Mouse (Mus musculus): ENCODE data around the gene Gja4.
A peak's percentile ranks its signal among the peaks of the same experiment; 100 is the strongest.

The Gja4 gene

DNA sequence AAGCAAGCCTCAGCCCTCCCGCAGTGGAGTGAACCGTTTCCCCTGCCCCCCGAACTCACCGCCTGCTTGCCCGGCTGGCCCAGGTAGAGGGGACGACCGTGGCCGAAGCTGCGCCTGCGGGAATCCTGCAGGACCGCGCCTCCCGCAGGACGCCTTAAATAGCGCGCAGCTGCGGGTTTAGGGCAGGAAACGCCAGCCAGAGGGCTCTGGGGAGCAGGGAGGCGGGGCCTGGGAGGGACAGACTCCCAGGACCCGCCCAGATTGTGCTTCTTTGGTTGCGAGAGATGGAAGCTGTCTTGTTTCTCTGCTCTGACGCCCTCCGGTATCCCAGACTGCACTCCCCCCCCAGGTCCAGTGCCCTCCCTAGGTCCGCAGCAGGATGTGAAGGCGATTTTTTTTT, at the start of gene Gja4:
Gene Gja4 (minus strand): TSS at position 179 of the 400 bp plus-strand sequence.
- peak; percentile 61 for DNase-seq (ENCODE audit: low read depth)

DNA sequence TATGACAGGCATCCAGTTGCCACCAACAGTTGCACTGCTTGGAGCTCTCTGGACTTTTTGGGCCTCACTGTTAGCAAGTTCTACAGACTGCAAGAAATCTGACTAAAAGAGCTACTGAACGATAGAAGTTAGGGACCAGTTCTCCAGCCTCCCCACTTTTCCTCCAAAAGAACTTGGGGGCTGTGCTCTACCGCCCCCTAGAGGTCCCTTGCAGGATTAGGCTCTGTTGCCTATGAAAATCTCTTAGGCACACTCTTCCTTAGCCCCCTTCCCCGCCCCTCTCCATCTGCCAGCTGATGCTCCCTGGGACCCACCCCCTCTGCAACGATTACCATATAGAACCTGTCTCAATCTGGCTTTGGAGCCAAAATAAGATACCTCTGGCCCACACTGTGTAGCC, 49.5 kb upstream of the Gja4 start:
- DNase-seq (ENCODE audit: low read depth) = peak; percentile 74

DNA sequence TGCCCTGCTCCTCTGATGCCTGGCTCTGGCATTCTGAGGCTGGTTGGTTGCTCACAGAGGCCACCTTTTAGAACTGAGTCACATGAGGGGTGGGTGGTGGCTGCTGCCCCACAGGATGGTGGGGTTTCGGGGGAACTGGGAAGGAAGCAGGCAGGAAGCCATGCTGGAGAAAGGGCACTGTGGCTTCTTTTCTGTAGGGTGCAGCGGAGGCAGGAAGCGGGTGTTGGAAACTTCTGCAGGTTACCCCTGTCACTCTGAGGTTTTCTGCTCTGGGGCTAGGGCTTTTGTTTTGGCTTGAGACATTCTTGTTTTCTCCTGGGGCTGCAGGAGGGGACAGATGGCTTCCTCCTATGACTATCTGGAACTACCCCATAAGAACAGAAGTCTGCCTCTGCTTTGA, 48.7 kb upstream of the Gja4 start:
- DNase-seq (ENCODE audit: low read depth) = no peak

DNA sequence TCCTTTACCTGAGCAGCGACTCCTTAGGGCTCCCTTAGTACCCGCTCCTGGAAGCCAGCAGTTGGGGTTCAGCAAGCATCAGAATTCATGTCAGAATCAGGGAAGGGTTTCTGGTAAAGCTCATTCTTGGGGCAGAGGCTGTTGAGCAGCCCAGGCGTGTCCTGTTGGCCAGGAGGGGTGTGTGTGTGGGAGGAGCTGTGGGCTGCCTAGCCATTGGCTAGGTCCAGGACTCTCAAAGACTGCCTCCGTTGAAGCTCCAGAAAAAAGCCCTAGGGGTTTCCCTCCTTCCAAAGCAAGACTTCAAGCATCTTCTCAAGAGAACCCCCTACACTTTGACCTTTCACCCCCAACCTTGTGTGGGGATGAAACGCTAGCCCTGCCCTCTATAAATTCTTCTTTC, 44.2 kb upstream of the Gja4 start, which contains the start of gene Gjb5:
Gene Gjb5 (minus strand): TSS at position 164 of the 400 bp plus-strand sequence.
- DNase-seq (ENCODE audit: low read depth) = no peak

DNA sequence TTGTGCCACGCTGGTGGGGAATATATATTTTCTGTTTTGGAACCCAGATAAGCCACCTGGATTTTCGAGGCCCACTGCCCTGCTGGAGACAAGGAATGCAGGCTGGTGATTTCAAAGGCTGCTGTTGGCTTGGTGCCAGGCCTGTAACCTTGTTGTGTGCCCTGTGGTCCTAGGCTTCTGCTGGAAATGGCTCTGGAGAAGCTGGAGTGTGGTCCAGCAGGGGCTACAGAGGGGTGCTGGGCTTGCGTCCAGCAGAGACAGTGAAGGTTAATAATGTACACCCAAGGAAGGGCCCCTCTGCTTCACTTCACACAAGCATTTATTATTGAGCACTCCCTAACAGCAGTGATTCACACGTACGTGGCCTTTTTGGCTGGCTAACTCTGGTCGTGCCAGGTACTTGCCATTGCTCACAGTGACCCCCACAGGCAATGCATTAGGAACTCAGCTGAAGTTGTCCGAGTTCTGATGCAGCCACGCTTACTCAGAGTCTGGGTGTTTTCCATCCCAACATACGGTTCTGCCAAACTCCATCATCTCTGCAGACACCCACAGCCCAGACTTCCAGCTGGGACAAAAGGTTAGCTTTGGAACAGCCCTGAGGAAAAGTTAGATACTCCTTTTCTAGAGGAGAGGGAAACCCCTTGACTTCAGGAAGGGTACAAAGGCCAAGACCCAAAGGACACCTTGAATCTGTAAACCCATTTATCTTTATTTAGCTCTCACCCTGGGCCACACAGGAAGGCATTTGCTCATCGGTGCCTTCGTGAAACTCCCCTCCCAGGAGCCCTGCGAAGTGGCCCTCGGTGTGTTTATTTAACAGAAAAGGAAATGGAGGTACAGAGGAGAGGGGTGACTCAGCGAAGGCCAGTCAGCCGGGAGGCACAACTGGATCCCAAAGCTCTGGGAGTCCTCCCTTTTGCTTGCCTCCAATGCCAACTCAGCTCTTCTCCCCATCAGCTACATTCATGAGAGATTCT, 41.0 kb upstream of the Gja4 start:
- DNase-seq (ENCODE audit: low read depth) = peak; percentile 95

DNA sequence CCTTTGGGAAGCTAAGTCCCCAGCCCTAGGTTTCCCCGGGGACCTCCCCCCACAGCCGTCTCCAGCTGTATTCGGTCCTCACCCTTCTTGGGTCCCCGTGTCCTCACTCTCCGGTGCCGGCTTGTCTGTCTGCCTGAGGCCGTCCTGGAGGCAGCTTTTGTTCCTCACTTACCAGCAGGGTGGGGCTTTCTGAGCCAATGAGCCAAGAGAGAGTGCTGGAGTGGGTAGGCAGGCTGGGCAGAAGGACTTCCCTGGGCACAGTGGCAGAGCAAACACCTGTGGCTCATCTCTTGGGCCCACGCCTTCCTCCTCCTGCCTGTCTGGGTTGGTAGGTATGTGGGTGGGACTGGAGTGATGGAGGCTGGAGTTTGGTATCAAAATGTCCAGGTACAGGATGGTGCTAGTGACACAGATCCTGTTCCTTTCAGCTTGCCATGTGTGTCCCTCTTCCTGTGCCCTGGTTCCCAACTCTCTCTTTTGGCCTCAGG, 40.2 kb upstream of the Gja4 start, which contains the start of gene Gjb4:
Gene Gjb4 (minus strand): TSS at position 131 of the 488 bp plus-strand sequence.
- DNase-seq (ENCODE audit: low read depth) = peak; percentile 31

DNA sequence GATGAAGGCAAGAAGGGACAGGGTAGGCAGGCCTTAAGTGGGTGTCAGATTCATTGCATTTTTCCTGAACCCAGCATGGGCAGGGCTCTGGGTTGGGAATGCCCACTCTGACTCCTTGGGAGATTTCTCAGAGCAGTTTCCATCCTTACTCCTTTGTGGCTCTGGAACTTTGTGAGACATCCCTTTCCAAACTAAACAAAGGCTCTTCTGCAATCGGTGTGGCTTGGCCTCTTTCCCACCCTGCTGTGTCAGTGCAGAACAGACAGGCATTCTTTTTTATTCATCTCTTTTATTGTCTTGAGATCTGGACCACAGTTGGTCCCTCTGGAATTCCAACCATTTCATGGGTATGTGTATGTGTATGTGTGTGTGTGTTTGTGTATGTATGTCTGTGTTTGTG, 38.8 kb upstream of the Gja4 start:
- DNase-seq (ENCODE audit: low read depth) = peak; percentile 93

DNA sequence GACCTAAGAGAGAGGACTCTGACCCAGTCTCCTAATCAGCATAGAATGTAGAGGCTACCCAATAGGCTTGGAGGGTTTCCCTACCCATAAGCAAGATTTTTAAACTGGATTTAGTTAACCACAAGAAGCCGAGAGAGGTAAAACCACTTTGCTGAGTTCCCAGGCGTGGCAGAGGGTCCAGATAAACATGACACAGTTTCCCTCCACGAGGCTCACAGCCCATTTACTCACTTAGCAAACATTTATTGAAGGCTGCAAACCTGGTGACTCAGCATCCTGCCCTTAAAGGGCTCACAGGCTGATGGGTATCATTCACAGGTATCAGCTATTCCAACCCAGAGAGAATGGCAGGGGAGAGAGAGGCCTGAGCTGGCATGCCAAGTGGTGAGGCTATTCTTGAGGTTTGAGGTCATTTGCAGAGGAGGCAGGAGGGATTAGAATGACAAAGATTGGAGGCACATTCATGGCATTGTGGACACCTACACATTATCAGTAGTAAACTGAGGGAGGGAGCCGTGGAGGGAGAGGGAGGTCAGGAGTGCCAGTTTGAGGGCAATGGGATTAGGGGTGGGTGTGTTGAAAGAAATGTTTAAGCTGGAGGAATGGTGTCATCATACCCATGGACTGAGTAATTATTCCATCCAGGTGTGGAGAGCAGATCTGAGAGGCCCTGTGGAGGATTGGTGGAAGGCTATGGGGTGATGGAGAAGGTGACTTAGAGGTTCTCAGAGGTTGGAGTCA, 35.9 kb upstream of the Gja4 start:
- peak; percentile 58 for DNase-seq (ENCODE audit: low read depth)

DNA sequence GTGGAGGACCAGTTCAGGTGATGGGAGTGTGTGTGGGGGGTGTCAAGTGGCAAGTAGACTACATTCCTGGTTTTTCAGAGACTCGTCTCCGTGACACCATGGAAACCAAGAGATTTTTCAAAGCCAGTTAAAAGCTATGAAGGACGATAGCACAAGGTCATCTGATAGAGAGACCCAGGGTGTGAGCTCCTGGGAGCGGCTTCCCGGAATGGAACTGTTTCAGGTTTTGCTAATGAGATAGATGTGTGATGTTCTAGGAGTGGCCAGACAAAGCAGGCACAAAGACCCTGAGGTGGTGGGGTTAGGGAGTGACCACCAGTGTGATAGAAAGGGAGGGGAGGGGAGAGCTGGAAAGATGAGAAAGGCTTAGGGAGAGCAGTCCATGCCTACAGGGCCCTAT, 31.2 kb upstream of the Gja4 start:
- DNase-seq (ENCODE audit: low read depth) = no peak

DNA sequence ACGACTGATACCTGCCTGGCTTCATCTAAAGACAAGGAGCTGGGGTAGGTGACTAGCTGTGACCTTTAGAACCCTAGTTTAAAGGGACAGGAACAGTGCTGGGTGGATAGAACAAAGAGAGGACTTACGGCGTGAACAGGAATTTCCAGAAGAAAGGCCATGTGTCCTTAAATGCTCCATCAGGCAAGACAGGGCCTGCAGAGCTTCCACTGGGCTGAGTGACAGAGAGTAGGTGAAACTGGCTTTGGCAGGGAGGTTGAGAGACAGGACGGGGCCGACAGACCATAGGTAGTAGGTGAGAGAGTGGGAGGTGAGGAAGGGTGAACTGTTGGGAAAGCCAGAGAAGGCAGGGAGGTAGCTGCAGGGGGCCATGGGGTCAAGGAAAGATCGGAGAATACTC, 27.5 kb upstream of the Gja4 start:
- no peak for DNase-seq (ENCODE audit: low read depth)

DNA sequence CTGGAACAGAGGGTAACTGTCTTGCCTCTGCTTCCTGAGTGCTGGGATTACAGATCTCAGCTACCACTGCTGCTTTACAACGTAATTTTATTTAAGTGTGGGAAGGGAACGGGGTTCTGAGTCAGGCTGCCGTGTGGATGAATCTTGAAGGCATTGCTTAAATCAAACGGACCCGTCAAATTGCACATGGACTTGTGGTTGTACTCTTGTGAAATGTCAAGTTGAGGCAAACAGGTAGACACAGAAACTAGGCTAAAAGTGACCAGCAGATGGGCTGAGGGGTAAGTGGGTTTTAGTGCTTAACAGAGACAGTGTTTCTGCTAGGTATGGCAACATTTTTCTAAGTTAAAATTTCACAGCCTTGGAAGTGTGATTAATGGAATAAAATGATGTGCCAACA, 23.8 kb upstream of the Gja4 start:
- DNase-seq (ENCODE audit: low read depth) = no peak

DNA sequence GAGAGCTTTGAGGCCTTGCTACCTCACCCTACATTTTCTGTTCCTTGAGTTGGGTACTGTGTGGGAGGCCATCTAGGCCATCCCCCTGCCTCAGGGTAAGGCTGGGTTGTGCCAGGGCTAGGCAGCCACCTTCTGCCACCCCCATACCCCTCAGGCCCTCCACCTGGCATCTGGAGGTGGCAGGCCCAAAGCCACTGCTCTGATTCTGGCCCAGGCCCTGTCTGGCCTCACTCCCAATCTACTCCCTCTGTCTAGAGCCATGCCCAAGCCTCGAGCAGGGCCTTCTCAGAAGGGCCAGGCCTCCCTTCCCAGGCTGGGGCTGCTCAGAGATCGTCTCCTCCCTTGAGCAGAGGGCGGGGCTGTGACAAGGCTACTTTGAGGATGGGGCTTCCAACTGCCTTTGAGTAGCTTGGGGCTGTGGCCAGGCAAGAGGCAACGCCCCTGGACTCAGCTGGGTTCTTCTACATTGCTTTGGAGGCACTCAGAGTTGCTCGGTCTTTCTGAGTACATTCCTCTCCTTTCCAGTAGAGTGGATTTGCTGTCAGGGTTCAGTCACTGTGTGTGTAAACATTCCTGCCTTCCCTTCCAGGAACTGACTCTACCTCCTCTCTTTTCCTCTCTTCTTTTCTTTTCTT, 21.1 kb upstream of the Gja4 start:
- DNase-seq (ENCODE audit: low read depth) = peak; percentile 52

DNA sequence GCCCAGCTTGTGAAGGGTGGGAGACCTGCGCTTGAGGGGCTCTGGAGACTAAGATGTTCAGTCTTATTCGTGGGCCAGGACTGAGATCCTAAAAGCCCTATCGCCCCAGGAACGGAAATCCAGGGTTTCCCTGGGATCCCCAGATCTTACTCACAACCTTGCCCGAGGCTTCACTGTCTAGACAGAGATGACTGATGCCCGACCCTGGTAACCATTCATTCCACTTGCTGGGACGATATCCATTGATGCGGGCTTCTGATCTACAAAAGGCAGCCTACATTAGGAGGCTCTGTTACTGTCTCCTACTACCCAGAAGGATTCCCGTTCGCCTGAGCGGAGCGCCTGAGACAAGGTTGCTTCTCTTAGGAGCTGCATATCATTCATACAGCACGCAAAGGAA, 17.3 kb upstream of the Gja4 start:
- DNase-seq (ENCODE audit: low read depth) = peak; percentile 59

DNA sequence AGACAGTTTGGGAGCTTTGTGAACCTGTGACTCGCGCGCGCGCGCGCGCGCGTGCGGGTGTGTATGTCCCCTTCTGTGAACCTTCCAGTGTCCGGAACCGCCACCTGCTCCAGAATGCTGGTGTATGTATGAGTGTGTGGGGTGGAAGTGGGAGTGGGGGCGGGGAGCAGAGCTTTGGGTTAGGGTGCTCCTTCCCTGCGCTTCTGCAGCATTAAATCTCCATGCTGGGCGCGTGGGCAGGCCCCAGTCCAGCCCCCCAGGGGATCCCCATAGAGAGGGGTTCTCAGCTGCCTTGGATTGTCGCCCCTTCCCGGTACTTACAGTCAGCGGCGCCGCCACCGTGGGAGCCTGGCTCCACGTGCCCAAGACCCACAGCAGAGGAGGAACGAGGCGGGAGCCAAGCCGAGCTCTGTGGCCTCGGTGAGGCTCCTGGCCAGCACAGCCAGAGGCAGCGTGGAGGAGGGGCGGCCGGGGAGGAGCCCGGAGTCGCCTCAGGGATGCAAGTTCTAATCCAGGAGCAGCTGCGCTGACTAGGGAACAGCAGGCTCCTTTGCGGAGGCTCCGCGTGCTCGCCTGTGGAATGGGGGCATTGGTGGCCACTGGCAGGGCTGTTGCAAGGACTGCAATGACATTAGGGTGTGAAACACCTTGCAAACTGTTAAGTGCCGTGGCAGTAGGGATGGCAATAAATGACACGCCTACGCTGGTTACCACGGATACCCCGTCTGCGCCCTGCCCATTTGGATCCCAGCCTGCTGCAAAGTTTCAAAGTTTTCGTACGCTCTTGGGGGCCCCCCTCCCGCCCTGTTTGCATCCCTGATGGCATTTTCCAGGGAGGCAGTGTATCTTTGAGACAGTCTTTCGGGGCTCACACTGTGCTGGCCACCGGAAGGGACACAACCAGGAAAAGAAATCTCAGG, 16.6 kb upstream of the Gja4 start, which contains the start of gene Gjb3:
Gene Gjb3 (minus strand): TSS at position 664 of the 920 bp plus-strand sequence.
- peak; percentile 70 for DNase-seq (ENCODE audit: low read depth)

DNA sequence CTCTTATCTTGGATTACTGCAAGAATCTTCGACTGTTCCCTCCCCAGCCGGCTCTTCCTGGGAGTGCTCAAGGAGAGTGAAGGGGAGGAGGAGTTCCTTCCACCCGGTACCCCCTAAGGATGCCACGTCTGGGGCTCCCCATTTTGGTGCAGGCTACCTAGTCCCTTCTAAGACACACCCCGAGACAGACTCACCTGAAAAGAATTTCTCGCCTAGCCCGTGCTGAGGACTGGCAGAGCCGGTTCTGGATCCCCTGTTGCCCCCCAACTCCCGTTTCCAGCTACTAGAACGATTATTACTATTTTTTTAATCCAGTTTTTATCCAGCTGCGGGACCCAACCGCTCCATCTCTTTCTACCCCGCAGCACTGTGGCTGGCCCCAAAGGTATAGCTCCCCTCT, 15.9 kb upstream of the Gja4 start:
- no peak for DNase-seq (ENCODE audit: low read depth)

DNA sequence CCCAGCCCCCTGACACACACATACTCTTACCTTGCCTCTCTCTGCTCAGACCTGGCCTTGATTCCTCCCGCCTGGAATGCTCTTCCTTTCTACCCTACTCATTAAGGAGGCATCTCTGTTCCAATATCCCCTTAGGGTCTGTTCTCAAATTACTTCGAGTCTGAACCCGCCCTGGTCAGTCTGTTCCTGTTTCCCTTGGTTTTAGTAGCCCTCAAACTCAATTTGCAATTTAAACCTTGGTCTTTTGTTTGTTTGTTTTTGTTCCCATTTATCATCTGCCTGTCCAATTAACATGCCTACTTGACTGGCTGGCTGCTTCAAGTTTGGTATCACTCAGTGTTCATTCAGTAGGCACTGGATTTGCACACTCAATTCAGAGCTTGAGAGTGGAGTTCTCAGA, 15.2 kb upstream of the Gja4 start:
- no peak for DNase-seq (ENCODE audit: low read depth)

DNA sequence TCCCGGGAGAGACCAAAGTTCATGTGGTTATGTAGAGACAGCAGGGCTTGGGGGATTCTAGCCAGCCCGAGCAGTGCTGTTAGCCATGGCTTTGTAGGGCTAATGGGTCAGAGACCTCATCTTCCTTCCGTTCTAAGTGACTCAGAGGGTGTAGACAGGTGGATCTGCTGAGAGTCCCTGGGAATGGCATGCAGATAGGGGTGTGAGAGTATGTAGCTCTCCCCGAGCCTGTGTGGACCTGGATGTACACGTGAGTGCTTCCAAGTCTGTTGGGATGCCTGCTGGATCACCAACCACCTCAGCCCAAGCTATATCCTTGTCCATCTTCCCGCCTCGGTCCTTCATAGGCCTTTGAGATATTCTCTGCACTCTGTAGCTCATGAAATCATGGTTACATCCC, 14.5 kb upstream of the Gja4 start:
- no peak for DNase-seq (ENCODE audit: low read depth)

DNA sequence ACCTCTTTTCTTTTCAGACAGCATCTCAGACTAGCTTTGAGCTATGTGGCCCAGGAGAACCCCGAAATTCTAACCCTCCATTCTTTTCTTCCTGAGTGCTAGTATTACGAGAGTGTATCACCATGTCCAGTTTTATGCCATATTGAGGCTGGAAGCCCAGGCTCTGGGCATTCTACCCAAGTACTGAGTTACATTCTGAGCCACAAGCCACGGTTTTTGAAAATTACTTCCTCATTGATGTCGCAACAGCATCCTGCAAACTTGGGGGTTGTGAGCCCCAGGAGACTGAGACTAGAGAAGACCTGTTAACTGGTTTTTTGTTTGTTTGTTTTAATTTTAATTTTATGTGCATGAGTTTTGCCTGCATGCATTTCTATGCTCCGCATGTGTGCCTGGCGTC, 13.9 kb upstream of the Gja4 start:
- peak; percentile 38 for DNase-seq (ENCODE audit: low read depth)

DNA sequence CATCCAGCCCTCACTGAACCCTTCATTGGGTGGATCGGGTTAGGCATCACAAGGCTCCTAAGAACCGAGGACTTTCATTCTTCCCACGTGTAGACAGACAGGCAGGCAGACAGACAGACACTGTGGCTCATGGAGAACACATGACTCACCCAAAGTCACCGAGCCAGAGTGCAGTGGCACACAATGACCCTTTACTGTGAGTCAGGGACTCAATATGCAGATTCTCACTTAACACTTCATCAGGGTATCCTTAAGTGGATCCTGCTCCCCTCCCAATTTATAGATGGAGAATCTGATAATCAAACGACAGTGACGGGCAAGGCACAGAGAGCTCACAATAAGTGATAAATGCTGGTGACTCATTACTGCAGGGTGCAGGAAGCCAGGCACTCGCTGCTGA, 13.4 kb upstream of the Gja4 start:
- peak; percentile 37 for DNase-seq (ENCODE audit: low read depth)

DNA sequence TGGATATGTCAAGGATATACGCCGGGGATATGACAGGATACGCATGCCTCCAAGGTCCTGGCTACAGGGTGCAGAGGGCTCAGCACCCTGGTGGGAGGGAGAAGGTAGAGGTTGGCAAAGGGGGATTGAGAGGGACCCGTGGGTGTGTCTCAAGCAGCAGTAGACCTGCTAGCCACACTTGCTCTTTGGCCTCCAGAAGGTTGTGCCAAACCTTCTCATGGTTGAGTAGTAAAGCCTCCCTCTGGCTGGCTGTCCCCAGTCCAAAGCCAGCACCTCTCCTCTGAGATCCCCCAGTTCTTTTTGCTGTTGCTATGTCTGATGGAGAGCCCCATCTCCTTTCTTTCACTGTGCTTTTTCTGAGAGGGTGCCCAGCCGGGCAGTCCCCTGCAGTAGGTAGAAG, 11.4 kb upstream of the Gja4 start:
- no peak for DNase-seq (ENCODE audit: low read depth)

DNA sequence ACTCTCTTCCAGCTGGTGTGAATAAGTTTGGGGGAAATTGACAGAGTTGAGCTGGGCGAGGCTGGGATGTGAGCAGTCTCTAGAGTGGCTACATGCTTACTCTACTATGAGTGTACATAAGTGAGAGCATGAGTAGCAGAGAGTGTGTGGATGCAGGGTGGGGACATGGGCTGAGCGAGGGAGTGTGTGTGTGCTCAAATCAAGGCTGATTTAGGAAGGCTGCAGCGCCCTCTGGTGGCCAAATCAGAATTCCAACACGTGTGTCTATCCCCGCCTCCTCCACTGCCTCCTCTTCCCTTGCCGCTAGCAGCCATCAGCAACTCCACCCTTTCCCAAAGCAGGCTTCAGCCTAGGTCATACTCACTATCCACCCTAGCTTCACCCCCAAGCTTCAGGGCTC, 10.9 kb upstream of the Gja4 start:
- DNase-seq (ENCODE audit: low read depth) = peak; percentile 89

All from NIH3T3 (cell line).